Mouse (Mus musculus): ENCODE measurements around the gene Top1. TPM values are rescaled to one million over a fixed set of nuclear protein-coding genes. Genes with fewer than 3 reads are reported as not detected.

The Top1 gene
- polyA plus RNA-seq (2015; fragmentation: Nextera tagmentation; extraction: Ambion mirVana): 61.8 and 67.6 TPM in 2 replicates

GRCm38 (mm10) chr2:160645614-160646137, at the start of gene Top1:
Top1 (plus strand) TSS chr2:160645888.
- peak within 1 kb of the TSS; percentile 61 for H3K4me2 ChIP-seq
- under 1% methylated on average over 50 of the region's 50 CpGs for WGBS
- ATAC-seq (ENCODE audit: insufficient number of reproducible peaks, low FRiP score, low TSS enrichment, low read depth): peak; percentile 99

GRCm38 (mm10) chr2:160597582-160598281, 48.0 kb upstream of the Top1 start:
- Histone ChIP-seq H3K36me3 (no peaks in the 10 kb centered on the region), H3K27ac (no peak overlapping the region), H3K9ac (no peak overlapping the region), H3K4me2 (no peak overlapping the region), H3K9me3 (no peaks in the 10 kb centered on the region), H3K27me3 (peaks cover 3% of the 10 kb centered on the region; the same call in 1 of the 2 replicates), H3K4me1 (peaks cover 2% of the 10 kb centered on the region; the same call in 1 of the 2 replicates), H3K4me3 (no peak overlapping the region)
- no peak for ATAC-seq (ENCODE audit: insufficient number of reproducible peaks, low FRiP score, low TSS enrichment, low read depth)
- 34% methylated on average over 12 of the region's 12 CpGs for WGBS

More at GRCm38 (mm10) chr2:160645614-160646137, at the start of gene Top1:
- H3K27ac ChIP-seq: peak within 1 kb of the TSS; percentile 97
- no peaks in the 10 kb centered on the region for H3K36me3 ChIP-seq
- peak within 1 kb of the TSS; percentile 99 for H3K4me3 ChIP-seq
- H3K9me3 ChIP-seq: no peaks in the 10 kb centered on the region
- H3K9ac ChIP-seq: peak within 1 kb of the TSS; percentile 100
- H3K4me1 ChIP-seq: peaks cover 11% of the 10 kb centered on the region
- no peaks in the 10 kb centered on the region for H3K27me3 ChIP-seq

- H3K27ac ChIP-seq: no peak overlapping the region
- H3K4me1 ChIP-seq: peaks cover 4% of the 10 kb centered on the region; the same call in 1 of the 2 replicates
- WGBS: 36% methylated on average over 1 of the region's 1 CpGs
- no peak overlapping the region for H3K4me2 ChIP-seq
- peaks cover 3% of the 10 kb centered on the region; the same call in 1 of the 2 replicates for H3K27me3 ChIP-seq
- no peak overlapping the region for H3K4me3 ChIP-seq
- H3K36me3 ChIP-seq: no peaks in the 10 kb centered on the region
- H3K9me3 ChIP-seq: no peaks in the 10 kb centered on the region
- H3K9ac ChIP-seq: no peak overlapping the region
- ATAC-seq (ENCODE audit: insufficient number of reproducible peaks, low FRiP score, low TSS enrichment, low read depth): no peak
These were observed 43.9 kb upstream of the Top1 start for GRCm38 (mm10) chr2:160601805-160602204.

GRCm38 (mm10) chr2:160603154-160603933, 42.3 kb upstream of the Top1 start:
- Histone ChIP-seq H3K9ac (no peak overlapping the region), H3K27me3 (no peaks in the 10 kb centered on the region), H3K4me3 (no peak overlapping the region), H3K9me3 (no peaks in the 10 kb centered on the region), H3K27ac (no peak overlapping the region), H3K4me1 (0 out of 2 replicates have a peak, but pooled peaks cover 2% of the 10 kb centered on the region), H3K36me3 (no peaks in the 10 kb centered on the region), H3K4me2 (no peak overlapping the region)
- 0 out of 2 replicates have a peak, but pooled peaks have one; percentile 48 for ATAC-seq (ENCODE audit: insufficient number of reproducible peaks, low FRiP score, low TSS enrichment, low read depth)
- 49% methylated on average over 10 of the region's 10 CpGs for WGBS

- Histone ChIP-seq H3K4me3 (no peak overlapping the region), H3K9ac (no peak overlapping the region), H3K36me3 (no peaks in the 10 kb centered on the region), H3K27ac (no peak overlapping the region), H3K27me3 (no peaks in the 10 kb centered on the region), H3K9me3 (no peaks in the 10 kb centered on the region), H3K4me1 (peaks cover 4% of the 10 kb centered on the region; the same call in 1 of the 2 replicates), H3K4me2 (no peak overlapping the region)
- 0 out of 2 replicates have a peak, but pooled peaks have one; percentile 52 for ATAC-seq (ENCODE audit: insufficient number of reproducible peaks, low FRiP score, low TSS enrichment, low read depth)
- WGBS: 62% methylated on average over 2 of the region's 2 CpGs
These were observed 35.7 kb upstream of the Top1 start for GRCm38 (mm10) chr2:160610012-160610411.

GRCm38 (mm10) chr2:160613186-160613919, 32.3 kb upstream of the Top1 start:
- Histone ChIP-seq H3K9me3 (no peaks in the 10 kb centered on the region), H3K4me1 (peaks cover 4% of the 10 kb centered on the region; the same call in 1 of the 2 replicates), H3K36me3 (no peaks in the 10 kb centered on the region), H3K4me3 (no peak overlapping the region), H3K27me3 (no peaks in the 10 kb centered on the region), H3K4me2 (no peak overlapping the region), H3K9ac (no peak overlapping the region), H3K27ac (no peak overlapping the region)
- no peak for ATAC-seq (ENCODE audit: insufficient number of reproducible peaks, low FRiP score, low TSS enrichment, low read depth)
- WGBS: 82% methylated on average over 5 of the region's 5 CpGs

GRCm38 (mm10) chr2:160617741-160618140, 27.9 kb upstream of the Top1 start:
- Histone ChIP-seq H3K4me1 (peaks cover 25% of the 10 kb centered on the region), H3K27ac (no peak overlapping the region), H3K4me3 (no peak overlapping the region), H3K36me3 (no peaks in the 10 kb centered on the region), H3K4me2 (no peak overlapping the region), H3K9me3 (no peaks in the 10 kb centered on the region), H3K9ac (no peak overlapping the region), H3K27me3 (no peaks in the 10 kb centered on the region)
- ATAC-seq (ENCODE audit: insufficient number of reproducible peaks, low FRiP score, low TSS enrichment, low read depth): no peak
- WGBS: 79% methylated on average over 6 of the region's 6 CpGs

GRCm38 (mm10) chr2:160618619-160619220, 27.0 kb upstream of the Top1 start:
- H3K4me1 ChIP-seq: peaks cover 25% of the 10 kb centered on the region
- no peaks in the 10 kb centered on the region for H3K36me3 ChIP-seq
- H3K27ac ChIP-seq: peak overlapping the region; percentile 71
- no peak for ATAC-seq (ENCODE audit: insufficient number of reproducible peaks, low FRiP score, low TSS enrichment, low read depth)
- 51% methylated on average over 6 of the region's 6 CpGs for WGBS
- no peaks in the 10 kb centered on the region for H3K27me3 ChIP-seq
- no peak overlapping the region for H3K9ac ChIP-seq
- H3K4me3 ChIP-seq: no peak overlapping the region
- no peaks in the 10 kb centered on the region for H3K9me3 ChIP-seq
- H3K4me2 ChIP-seq: no peak overlapping the region

GRCm38 (mm10) chr2:160619300-160619699, 26.4 kb upstream of the Top1 start:
- H3K36me3 ChIP-seq: no peaks in the 10 kb centered on the region
- H3K27ac ChIP-seq: peak overlapping the region; percentile 71
- no peak overlapping the region for H3K9ac ChIP-seq
- no peak overlapping the region for H3K4me2 ChIP-seq
- no peaks in the 10 kb centered on the region for H3K9me3 ChIP-seq
- H3K4me1 ChIP-seq: peaks cover 25% of the 10 kb centered on the region
- WGBS: 78% methylated on average over 5 of the region's 5 CpGs
- H3K4me3 ChIP-seq: no peak overlapping the region
- no peak for ATAC-seq (ENCODE audit: insufficient number of reproducible peaks, low FRiP score, low TSS enrichment, low read depth)
- H3K27me3 ChIP-seq: no peaks in the 10 kb centered on the region

- Histone ChIP-seq H3K4me2 (no peak overlapping the region), H3K9ac (no peak overlapping the region), H3K36me3 (no peaks in the 10 kb centered on the region), H3K4me3 (no peak overlapping the region), H3K27me3 (no peaks in the 10 kb centered on the region), H3K9me3 (no peaks in the 10 kb centered on the region), H3K27ac (peak overlapping the region; percentile 61; the same call in 1 of the 2 replicates), H3K4me1 (peaks cover 25% of the 10 kb centered on the region)
- 52% methylated on average over 9 of the region's 9 CpGs for WGBS
- ATAC-seq (ENCODE audit: insufficient number of reproducible peaks, low FRiP score, low TSS enrichment, low read depth): no peak
These were observed 25.9 kb upstream of the Top1 start for GRCm38 (mm10) chr2:160619831-160620230.

Measured in limb, embryonic 15.5 days (tissue).